ENCODE assay signal across 8 mouse cellular contexts in the genomic region with DNA sequence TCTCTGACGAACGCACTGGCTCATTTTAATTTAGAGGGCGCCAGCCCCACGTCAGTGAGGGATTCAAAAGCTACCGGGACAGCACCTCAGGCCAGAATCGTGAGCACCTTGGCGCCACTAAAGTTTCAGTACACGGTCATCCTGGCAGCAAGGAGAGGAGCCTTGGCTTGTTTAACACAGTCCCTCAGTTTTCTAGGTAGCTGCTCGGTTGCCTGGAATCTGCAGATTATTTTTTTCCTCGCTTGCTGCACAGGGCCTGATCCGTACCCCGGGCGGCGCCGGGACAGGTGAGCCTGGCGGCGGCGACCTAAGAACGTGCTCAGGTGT. TPM values are rescaled to one million over a fixed set of nuclear protein-coding genes. Genes with fewer than 3 reads are reported as not detected.
DNase-seq lines count a peak whose midpoint lies in the region; ATAC-seq and TF ChIP-seq lines count a peak whose summit lies in the region.

No protein-coding gene starts in this region.

- in situ Hi-C loops in Patski (cut with MboI; ENCODE audit: low pct_unique_long_range_greater_than_20kb), result loop anchor here (10.0 kb wide), 1 partner anchor 328 kb away; no protein-coding TSS in a partner anchor

- intact Hi-C loops in heart, postnatal 25 days (cut with DNase I), result loop anchor here (10.0 kb wide), 3 partner anchors 228 to 398 kb away; no protein-coding TSS in a partner anchor

- POLR2A ChIA-PET in Patski (lab: Charles Lee), result no interaction called here

- H3K4me3 ChIP-seq in heart, embryonic 16.5 days (ENCODE audit: low read length), result peak overlapping the region; percentile 75
- peak overlapping the region; percentile 44 for H3K4me3 ChIP-seq in liver, embryonic 15.5 days (replicated peaks)

- peak overlapping the region; percentile 72 for H3K4me2 ChIP-seq in heart, embryonic 16.5 days (ENCODE audit: low read depth, low read length)
- H3K4me2 ChIP-seq in liver, embryonic 15.5 days, result peak overlapping the region; percentile 67

- peak; percentile 87 for DNase-seq in heart, adult 11 months
- DNase-seq in heart, postnatal 25 days (ENCODE audit: low spot score), result no peak
- DNase-seq in Patski (ENCODE audit: low read depth, low spot score), result no peak
- peak; percentile 39 for DNase-seq in testis, postnatal 10 days (ENCODE audit: low spot score)
- no peak for DNase-seq in thymus, postnatal 0 days (ENCODE audit: low spot score)

- CTCF ChIA-PET in Patski (lab: Charles Lee), result interaction anchor here (1.5 to 1.8 kb wide), 2 partner anchors 11 to 33 kb away, joined by 4 read pairs; no protein-coding TSS in a partner anchor

- no peak for TF ChIP-seq CTCF in Patski (IDR thresholded peaks at IDR 0.05)

- peaks cover 7% of the 10 kb centered on the region for H3K27me3 ChIP-seq in Patski
- peaks cover 16% of the 10 kb centered on the region for H3K27me3 ChIP-seq in heart, embryonic 16.5 days (ENCODE audit: control insufficient read depth, insufficient read depth, low read length)
- H3K27me3 ChIP-seq in liver, embryonic 15.5 days, result peaks cover 60% of the 10 kb centered on the region

- peaks cover 2% of the 10 kb centered on the region; the same call in 1 of the 2 replicates for H3K9me3 ChIP-seq in heart, embryonic 16.5 days (replicated peaks; ENCODE audit: control insufficient read depth, low read length)
- H3K9me3 ChIP-seq in liver, embryonic 15.5 days (replicated peaks), result no peaks in the 10 kb centered on the region

- 3% methylated on average over 19 of the region's 19 CpGs for WGBS in heart, embryonic 16.5 days
- 3% methylated on average over 19 of the region's 19 CpGs for WGBS in liver, embryonic 15.5 days (ENCODE audit: insufficient replicate concordance)

- H3K27ac ChIP-seq in heart, embryonic 16.5 days (ENCODE audit: low read length), result no peak overlapping the region
- no peak overlapping the region for H3K27ac ChIP-seq in liver, embryonic 15.5 days (replicated peaks)

- H3K36me3 ChIP-seq in heart, embryonic 16.5 days (ENCODE audit: control insufficient read depth, insufficient read depth), result no peaks in the 10 kb centered on the region
- H3K36me3 ChIP-seq in liver, embryonic 15.5 days (replicated peaks), result no peaks in the 10 kb centered on the region

- peak; percentile 4 for ATAC-seq in Patski
- ATAC-seq in heart, embryonic 16.5 days (replicated peaks; ENCODE audit: extremely low read depth, insufficient read depth, low FRiP score), result no peak
- no peak for ATAC-seq in liver, embryonic 15.5 days (ENCODE audit: insufficient read depth)
- no peak for ATAC-seq in granulocyte monocyte progenitor cell, adult 5-6 weeks (replicated peaks; ENCODE audit: poor library complexity, severe bottlenecking)

- H3K4me1 ChIP-seq in heart, embryonic 16.5 days (ENCODE audit: control insufficient read depth, insufficient read depth, low read length), result peaks cover 25% of the 10 kb centered on the region
- H3K4me1 ChIP-seq in liver, embryonic 15.5 days (replicated peaks), result 0 out of 2 replicates have a peak, but pooled peaks cover 5% of the 10 kb centered on the region

- H3K9ac ChIP-seq in heart, embryonic 16.5 days (ENCODE audit: low read length), result peak overlapping the region; percentile 79
- H3K9ac ChIP-seq in liver, embryonic 15.5 days, result no peak overlapping the region

RNA-seq across cellular contexts. Expression of a gene that starts 28.4 kb away (rescaled TPM):
- total RNA-seq in heart, postnatal 25 days (2021), result 10 to 100 TPM; 12.6 to 13.8 TPM
- 1.9 TPM for polyA plus RNA-seq in Patski (2021)
- polyA plus RNA-seq in heart, embryonic 16.5 days (2015; fragmentation: Nextera tagmentation; extraction: Ambion mirVana), result 11.5 and 11.7 TPM in 2 replicates
- polyA plus RNA-seq in liver, embryonic 15.5 days (2015; fragmentation: Nextera tagmentation; extraction: Ambion mirVana), result 0.10 TPM in 1 of 2 replicates, not detected in the other
- 0.15 TPM in 1 of 2 replicates, not detected in the other for polyA plus RNA-seq in thymus, postnatal 0 days (2015; fragmentation: Nextera tagmentation; extraction: Ambion mirVana)
- total RNA-seq in granulocyte monocyte progenitor cell, adult 5-6 weeks (2014; fragmentation: Nextera tagmentation), result not detected in 2 replicates
- not detected in 2 replicates for total RNA-seq in granulocyte monocyte progenitor cell, adult 5-6 weeks (2017)

Comparison
In these comparisons a context has a peak if more than half of its experiments do, and no peak if none do; other contexts are left out.
1. DNase-seq: peak in heart, adult 11 months (single experiment) and testis, postnatal 10 days (single experiment); none in heart, postnatal 25 days (single experiment), Patski (single experiment) and thymus, postnatal 0 days (single experiment).